Mouse (Mus musculus) embryonic facial prominence, embryonic 12.5 days (tissue): Measurements from ENCODE around the gene Ccdc159. TPM values are rescaled to one million over a fixed set of nuclear protein-coding genes. Genes with fewer than 3 reads are reported as not detected.

Experiments
- ATAC-seq: fragments of 200-750 bp; cut with Nextera tagmentation; 2 replicates; pipeline ENCODE4 v1.8.0; 2017; ENCODE audit not compliant: insufficient number of reproducible peaks, insufficient read depth, low FRiP score, low TSS enrichment
- H3K27ac ChIP-seq: fragments of 300-500 bp; sonication (generic); 2 replicates; pipeline ENCODE4 v1.5.1; 2016; ENCODE audit warnings: mild to moderate bottlenecking
- H3K27me3 ChIP-seq: fragments of 300-500 bp; sonication (generic); 2 replicates; pipeline ENCODE4 v1.6.1; 2016; ENCODE audit warnings: mild to moderate bottlenecking, moderate library complexity
- H3K36me3 ChIP-seq: fragments of 300-500 bp; sonication (generic); 2 replicates; pipeline ENCODE4 v1.6.1; 2016; ENCODE audit warnings: mild to moderate bottlenecking
- H3K4me1 ChIP-seq: fragments of 300-500 bp; sonication (generic); 2 replicates; pipeline ENCODE4 v1.6.1; 2016
- H3K4me2 ChIP-seq: fragments of 300-500 bp; sonication (generic); replicated peaks from 2 replicates; pipeline ENCODE4 v1.6.1; 2016; ENCODE audit warnings: mild to moderate bottlenecking, moderate library complexity
- H3K4me3 ChIP-seq: fragments of 300-500 bp; sonication (generic); 2 replicates; pipeline ENCODE4 v1.5.1; 2016; ENCODE audit warnings: mild to moderate bottlenecking
- H3K9ac ChIP-seq: fragments of 300-500 bp; sonication (generic); 2 replicates; pipeline ENCODE4 v1.6.1; 2016; ENCODE audit warnings: mild to moderate bottlenecking, moderate library complexity
- H3K9me3 ChIP-seq: fragments of 300-500 bp; sonication (generic); 2 replicates; pipeline ENCODE4 v1.6.1; 2016; ENCODE audit warnings: mild to moderate bottlenecking, moderate library complexity
- WGBS: fragments of 180-500 bp; shearing (Covaris S2); methylation state at CpG from one replicate; pipeline ENCODE4 v1.1.7; 2016; 5-methylcytosine and 5-hydroxymethylcytosine counted together
- polyA plus RNA-seq: library from polyadenylated mRNA; unstranded; fragments of >200 nt; fragmentation: Nextera tagmentation; extraction: Ambion mirVana; gene quantifications from 2 replicates; pipeline ENCODE4 v1.2.1, GENCODE M21; 2016

Gene Ccdc159
- polyA plus RNA-seq, 1 experiment from 2014 or later: 5.6 TPM

GRCm38 (mm10) chr9:21935466-21936131, 8.3 kb downstream of the Ccdc159 start:
- WGBS: 82% methylated on average over 7 of the region's 7 CpGs

GRCm38 (mm10) chr9:21936692-21937570, 9.7 kb downstream of the Ccdc159 start, which contains the start of gene Plppr2:
TSS of gene Plppr2 (plus strand) at chr9:21937033.
- Histone ChIP-seq H3K27ac (peak within 1 kb of the TSS; percentile 54; the same call in 1 of the 2 replicates), H3K4me2 (peak within 1 kb of the TSS; percentile 81)
- 2% methylated on average over 41 of the region's 43 CpGs for WGBS

More at GRCm38 (mm10) chr9:21935466-21936131, 8.3 kb downstream of the Ccdc159 start:
- Histone ChIP-seq H3K36me3 (0 out of 2 replicates have a peak, but pooled peaks cover 1% of the 10 kb centered on the region), H3K27me3 (no peaks in the 10 kb centered on the region), H3K9ac (no peak overlapping the region), H3K4me2 (0 out of 2 replicates have a peak overlapping the region, but pooled peaks have one; percentile 81), H3K4me1 (peaks cover 9% of the 10 kb centered on the region; the same call in 1 of the 2 replicates), H3K4me3 (no peak overlapping the region), H3K27ac (no peak overlapping the region), H3K9me3 (no peaks in the 10 kb centered on the region)
- no peak for ATAC-seq

GRCm38 (mm10) chr9:21937711-21938175, 10.5 kb downstream of the Ccdc159 start:
- 84% methylated on average over 4 of the region's 4 CpGs for WGBS
- H3K36me3 ChIP-seq: 0 out of 2 replicates have a peak, but pooled peaks cover 3% of the 10 kb centered on the region
- peak overlapping the region; percentile 62 for H3K4me3 ChIP-seq
- no peaks in the 10 kb centered on the region for H3K27me3 ChIP-seq
- ATAC-seq: no peak
- no peak overlapping the region for H3K27ac ChIP-seq
- peak overlapping the region; percentile 81 for H3K4me2 ChIP-seq
- peaks cover 9% of the 10 kb centered on the region; the same call in 1 of the 2 replicates for H3K4me1 ChIP-seq
- H3K9ac ChIP-seq: peak overlapping the region; percentile 63; the same call in 1 of the 2 replicates
- no peaks in the 10 kb centered on the region for H3K9me3 ChIP-seq

More at GRCm38 (mm10) chr9:21936692-21937570, 9.7 kb downstream of the Ccdc159 start, which contains the start of gene Plppr2:
- peak; percentile 93 for ATAC-seq
- Histone ChIP-seq H3K4me1 (peaks cover 9% of the 10 kb centered on the region; the same call in 1 of the 2 replicates), H3K27me3 (no peaks in the 10 kb centered on the region), H3K9me3 (no peaks in the 10 kb centered on the region), H3K36me3 (0 out of 2 replicates have a peak, but pooled peaks cover 3% of the 10 kb centered on the region), H3K4me3 (peak within 1 kb of the TSS; percentile 62), H3K9ac (peak within 1 kb of the TSS; percentile 63)

GRCm38 (mm10) chr9:21938234-21938855, 11.1 kb downstream of the Ccdc159 start:
- 86% methylated on average over 4 of the region's 4 CpGs for WGBS
- H3K9me3 ChIP-seq: no peaks in the 10 kb centered on the region
- no peak overlapping the region for H3K4me2 ChIP-seq
- no peak for ATAC-seq
- H3K27ac ChIP-seq: no peak overlapping the region
- H3K27me3 ChIP-seq: 0 out of 2 replicates have a peak, but pooled peaks cover 4% of the 10 kb centered on the region
- H3K4me3 ChIP-seq: no peak overlapping the region
- 0 out of 2 replicates have a peak, but pooled peaks cover 3% of the 10 kb centered on the region for H3K36me3 ChIP-seq
- H3K4me1 ChIP-seq: peaks cover 9% of the 10 kb centered on the region; the same call in 1 of the 2 replicates
- no peak overlapping the region for H3K9ac ChIP-seq

DNA sequence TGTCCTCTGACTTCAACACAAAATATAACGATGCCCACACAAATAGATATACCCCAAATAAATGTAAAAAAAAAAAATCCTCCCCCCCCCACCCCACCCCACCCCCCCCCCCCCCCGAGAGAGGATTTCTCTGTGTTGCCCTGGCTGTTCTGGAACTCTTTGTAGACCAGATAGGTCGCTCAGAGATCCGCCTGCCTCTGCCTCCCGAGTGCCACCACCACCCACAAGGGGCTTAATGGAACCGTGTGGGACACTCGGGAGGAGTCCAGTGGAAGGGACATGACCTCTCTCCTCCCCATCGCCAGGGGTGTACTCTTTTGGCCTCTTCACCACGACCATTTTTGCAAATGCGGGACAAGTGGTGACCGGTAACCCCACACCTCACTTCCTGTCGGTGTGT, 15.8 kb downstream of the Ccdc159 start:
- H3K27me3 ChIP-seq: peaks cover 21% of the 10 kb centered on the region
- no peak for ATAC-seq
- no peak overlapping the region for H3K9ac ChIP-seq

DNA sequence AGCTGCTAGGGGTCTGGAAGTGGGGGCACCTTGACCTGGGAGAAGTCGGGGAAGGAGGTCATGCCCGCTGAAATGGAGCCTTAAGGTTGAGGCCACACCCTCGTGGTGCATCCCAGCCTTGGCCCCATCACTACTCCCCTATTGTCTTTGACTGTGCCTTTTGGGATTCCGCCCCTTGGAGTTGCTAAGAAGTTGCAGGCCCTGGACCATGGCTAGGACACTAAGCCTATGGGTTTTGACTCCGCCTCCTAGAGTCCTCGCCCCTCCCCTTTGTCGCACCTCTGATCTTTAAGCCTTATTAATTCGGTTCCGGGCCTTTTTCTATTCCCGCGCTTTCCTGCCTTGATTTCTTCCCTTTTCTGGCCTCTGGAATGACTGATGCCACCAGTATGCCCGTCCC, 16.4 kb downstream of the Ccdc159 start:
- 0 out of 2 replicates have a peak, but pooled peaks cover 3% of the 10 kb centered on the region for H3K36me3 ChIP-seq
- no peak for ATAC-seq
- no peak overlapping the region for H3K9ac ChIP-seq
- no peak overlapping the region for H3K4me2 ChIP-seq
- peaks cover 27% of the 10 kb centered on the region for H3K27me3 ChIP-seq
- H3K4me1 ChIP-seq: peaks cover 8% of the 10 kb centered on the region
- no peak overlapping the region for H3K27ac ChIP-seq
- H3K4me3 ChIP-seq: no peak overlapping the region
- H3K9me3 ChIP-seq: no peaks in the 10 kb centered on the region
- 53% methylated on average over 12 of the region's 12 CpGs for whole genome bisulfite sequencing

More for the DNA sequence above, 15.8 kb downstream of the Ccdc159 start:
- 76% methylated on average over 12 of the region's 12 CpGs for WGBS
- Histone ChIP-seq H3K9me3 (no peaks in the 10 kb centered on the region), H3K4me1 (peaks cover 8% of the 10 kb centered on the region), H3K27ac (no peak overlapping the region), H3K4me2 (no peak overlapping the region), H3K36me3 (0 out of 2 replicates have a peak, but pooled peaks cover 3% of the 10 kb centered on the region), H3K4me3 (no peak overlapping the region)

GRCm38 (mm10) chr9:21944267-21944666, 17.0 kb downstream of the Ccdc159 start:
- 26% methylated on average over 23 of the region's 23 CpGs for WGBS
- Histone ChIP-seq H3K4me2 (no peak overlapping the region), H3K27me3 (peaks cover 31% of the 10 kb centered on the region)

DNA sequence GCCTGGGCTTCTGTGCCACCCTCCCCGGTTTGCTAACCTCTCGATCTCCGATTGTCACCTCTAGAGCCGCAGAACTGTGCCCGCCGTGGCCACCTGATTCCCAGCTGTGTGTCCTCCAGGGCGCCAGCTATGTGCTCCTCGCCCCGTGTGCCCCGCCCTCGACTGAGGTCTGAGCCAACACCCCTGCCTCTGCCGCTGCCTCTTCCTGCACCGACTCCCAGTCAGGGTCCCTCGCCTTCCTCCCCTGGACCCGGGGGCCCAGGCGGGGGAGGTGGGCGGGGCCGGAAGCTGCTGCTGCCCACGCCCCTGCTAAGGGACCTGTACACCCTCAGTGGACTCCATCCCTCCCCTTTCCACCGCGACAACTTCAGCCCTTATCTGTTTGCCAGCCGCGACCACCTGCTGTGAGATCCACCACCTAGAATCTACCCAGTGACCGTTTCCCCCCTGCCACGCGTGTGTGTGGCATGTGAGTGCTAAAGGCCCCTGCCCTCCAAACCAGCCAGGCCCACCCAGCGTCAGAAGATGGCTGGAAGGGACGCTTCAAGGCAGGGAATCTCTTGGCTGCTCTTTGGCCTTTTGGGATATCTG, 20.4 kb downstream of the Ccdc159 start:
- peaks cover 8% of the 10 kb centered on the region for H3K4me1 ChIP-seq
- H3K27me3 ChIP-seq: peaks cover 31% of the 10 kb centered on the region
- H3K9me3 ChIP-seq: no peaks in the 10 kb centered on the region
- 0 out of 2 replicates have a peak overlapping the region, but pooled peaks have one; percentile 9 for H3K4me2 ChIP-seq
- WGBS: 7% methylated on average over 26 of the region's 28 CpGs
- H3K9ac ChIP-seq: no peak overlapping the region
- no peak for ATAC-seq
- H3K27ac ChIP-seq: no peak overlapping the region
- no peaks in the 10 kb centered on the region for H3K36me3 ChIP-seq
- no peak overlapping the region for H3K4me3 ChIP-seq

More at GRCm38 (mm10) chr9:21944267-21944666, 17.0 kb downstream of the Ccdc159 start:
- H3K36me3 ChIP-seq: 0 out of 2 replicates have a peak, but pooled peaks cover 3% of the 10 kb centered on the region
- H3K9me3 ChIP-seq: no peaks in the 10 kb centered on the region
- no peak overlapping the region for H3K4me3 ChIP-seq
- peaks cover 8% of the 10 kb centered on the region for H3K4me1 ChIP-seq
- no peak overlapping the region for H3K27ac ChIP-seq
- H3K9ac ChIP-seq: no peak overlapping the region
- no peak for ATAC-seq

DNA sequence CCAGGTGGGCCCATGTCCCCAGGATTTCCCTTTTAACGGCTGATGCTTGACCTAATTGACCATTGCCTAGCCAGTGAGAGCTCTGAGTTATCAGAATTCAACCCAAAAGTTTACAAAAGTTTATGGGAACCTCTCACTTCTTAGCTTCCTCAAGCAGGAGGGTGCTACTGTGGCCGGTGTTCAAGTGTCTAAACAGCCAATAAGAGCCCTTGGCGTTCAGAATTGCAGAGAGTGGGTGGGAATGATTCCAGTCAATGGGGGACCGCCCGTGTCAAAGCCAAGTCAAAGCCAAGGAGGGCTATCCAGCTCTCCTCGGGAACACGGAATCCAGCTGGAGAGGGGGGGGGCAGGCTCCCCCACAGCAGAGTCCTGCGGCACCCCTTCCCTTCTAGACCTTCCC, 20.9 kb downstream of the Ccdc159 start:
- Histone ChIP-seq H3K36me3 (no peaks in the 10 kb centered on the region), H3K9me3 (no peaks in the 10 kb centered on the region), H3K27ac (no peak overlapping the region), H3K27me3 (peaks cover 29% of the 10 kb centered on the region), H3K9ac (no peak overlapping the region), H3K4me2 (no peak overlapping the region), H3K4me1 (peaks cover 8% of the 10 kb centered on the region), H3K4me3 (no peak overlapping the region)
- WGBS: 58% methylated on average over 8 of the region's 8 CpGs
- ATAC-seq: no peak

DNA sequence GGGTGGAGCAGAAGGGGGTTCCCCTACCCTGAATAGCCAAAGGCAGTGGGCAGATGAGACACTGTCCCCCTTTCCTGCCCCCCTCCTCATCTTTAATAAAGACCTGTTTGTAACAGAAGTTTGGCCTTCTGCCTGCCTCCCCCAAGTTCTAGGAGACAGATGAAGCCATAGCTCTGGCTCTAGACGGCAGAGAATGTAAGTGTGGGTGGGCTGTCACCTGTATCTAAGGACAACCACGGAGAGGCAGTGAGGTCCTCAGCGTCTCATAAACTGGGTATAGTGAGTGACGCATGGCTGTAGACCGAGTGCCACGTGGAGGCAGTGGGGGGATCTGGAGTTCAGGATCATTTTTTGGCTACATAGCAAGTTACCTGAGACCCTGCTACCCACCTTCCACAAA, 21.5 kb downstream of the Ccdc159 start:
- Histone ChIP-seq H3K9ac (no peak overlapping the region), H3K4me1 (peaks cover 8% of the 10 kb centered on the region), H3K4me2 (no peak overlapping the region), H3K36me3 (no peaks in the 10 kb centered on the region), H3K27me3 (peaks cover 26% of the 10 kb centered on the region), H3K4me3 (no peak overlapping the region), H3K9me3 (no peaks in the 10 kb centered on the region), H3K27ac (no peak overlapping the region)
- WGBS: 71% methylated on average over 6 of the region's 6 CpGs
- no peak for ATAC-seq
